Comparison of ENCODE assay signal across 16 mouse cellular contexts in genomic region chr6:76468194-76468593, GRCm38 (mm10). TPM values are rescaled to one million over a fixed set of nuclear protein-coding genes. Genes with fewer than 3 reads are reported as not detected.
DNase-seq lines count a peak whose midpoint lies in the region; ATAC-seq lines count a peak whose summit lies in the region.
"Had no signal": no experiment of that assay in that cellular context is flagged by ENCODE, and none has a peak within 500 bp of the region (broad histone marks: within the 10 kb centered on the region; RNA-seq: fewer than 3 reads in every experiment).

No protein-coding gene starts in this region.

- peak; percentile 54 for ATAC-seq in hindbrain, embryonic 16.5 days
- ATAC-seq in hindbrain, embryonic 11.5 days (ENCODE audit: low FRiP score) = no peak
- ATAC-seq in midbrain, embryonic 14.5 days (ENCODE audit: low FRiP score, low TSS enrichment) = peak; percentile 57
- no peak for ATAC-seq in intestine, embryonic 16.5 days

- DNase-seq in hindbrain, embryonic 11.5 days (ENCODE audit: low spot score) = no peak
- peak; percentile 76 for DNase-seq in midbrain, embryonic 14.5 days
- no peak for DNase-seq in midbrain, embryonic 10.5 days (ENCODE audit: low spot score)
- DNase-seq in kidney, postnatal 10 days = peak; percentile 4
- DNase-seq in thymus, postnatal 25 days = no peak
- DNase-seq: adrenal gland, postnatal 10 days; gastrocnemius, postnatal 14 days; spleen, adult 18-20 months had no signal

- H3K4me3 ChIP-seq in hindbrain, embryonic 16.5 days (ENCODE audit: low read length) = no peak overlapping the region
- no peak overlapping the region for H3K4me3 ChIP-seq in hindbrain, embryonic 11.5 days (ENCODE audit: low read depth, low read length)
- no peak overlapping the region for H3K4me3 ChIP-seq in midbrain, embryonic 14.5 days (replicated peaks; ENCODE audit: low read depth, low read length)
- no peak overlapping the region for H3K4me3 ChIP-seq in midbrain, embryonic 10.5 days
- H3K4me3 ChIP-seq in intestine, embryonic 16.5 days (ENCODE audit: low read length) = no peak overlapping the region
- H3K4me3 ChIP-seq: heart, embryonic 13.5 days; hindbrain, embryonic 13.5 days; lung, embryonic 15.5 days; megakaryocyte, embryonic 14.5 days had no signal

- 26% methylated on average over 2 of the region's 2 CpGs for WGBS in hindbrain, embryonic 16.5 days
- 52% methylated on average over 2 of the region's 2 CpGs for WGBS in hindbrain, embryonic 11.5 days
- WGBS in midbrain, embryonic 14.5 days = 22% methylated on average over 2 of the region's 2 CpGs
- WGBS in midbrain, embryonic 10.5 days = 41% methylated on average over 2 of the region's 2 CpGs
- 35% methylated on average over 2 of the region's 2 CpGs for WGBS in intestine, embryonic 16.5 days

- no peaks in the 10 kb centered on the region for H3K9me3 ChIP-seq in hindbrain, embryonic 16.5 days (ENCODE audit: control insufficient read depth, low read length)
- no peaks in the 10 kb centered on the region for H3K9me3 ChIP-seq in hindbrain, embryonic 11.5 days (ENCODE audit: control insufficient read depth, low read length)
- no peaks in the 10 kb centered on the region for H3K9me3 ChIP-seq in midbrain, embryonic 14.5 days (ENCODE audit: control insufficient read depth, low read length)
- no peaks in the 10 kb centered on the region for H3K9me3 ChIP-seq in midbrain, embryonic 10.5 days (replicated peaks)
- no peaks in the 10 kb centered on the region for H3K9me3 ChIP-seq in intestine, embryonic 16.5 days (ENCODE audit: control insufficient read depth, low read length)
- H3K9me3 ChIP-seq: heart, embryonic 13.5 days; hindbrain, embryonic 13.5 days; lung, embryonic 15.5 days; megakaryocyte, embryonic 14.5 days had no signal

- no peaks in the 10 kb centered on the region for H3K27me3 ChIP-seq in hindbrain, embryonic 16.5 days (replicated peaks; ENCODE audit: control insufficient read depth, insufficient read depth, low read length)
- no peaks in the 10 kb centered on the region for H3K27me3 ChIP-seq in hindbrain, embryonic 11.5 days (ENCODE audit: control insufficient read depth, insufficient read depth, low read length)
- H3K27me3 ChIP-seq in midbrain, embryonic 14.5 days (ENCODE audit: control insufficient read depth, insufficient read depth, low read length) = no peaks in the 10 kb centered on the region
- no peaks in the 10 kb centered on the region for H3K27me3 ChIP-seq in midbrain, embryonic 10.5 days (ENCODE audit: low read depth, poor library complexity, severe bottlenecking)
- H3K27me3 ChIP-seq in intestine, embryonic 16.5 days (replicated peaks; ENCODE audit: control insufficient read depth, insufficient read depth, low read length) = no peaks in the 10 kb centered on the region
- H3K27me3 ChIP-seq: heart, embryonic 13.5 days; hindbrain, embryonic 13.5 days; lung, embryonic 15.5 days; megakaryocyte, embryonic 14.5 days had no signal

- H3K4me1 ChIP-seq in hindbrain, embryonic 16.5 days (ENCODE audit: control insufficient read depth, insufficient read depth, low read depth, low read length) = no peaks in the 10 kb centered on the region
- H3K4me1 ChIP-seq in hindbrain, embryonic 11.5 days (replicated peaks; ENCODE audit: control insufficient read depth, insufficient read depth, low read length) = no peaks in the 10 kb centered on the region
- no peaks in the 10 kb centered on the region for H3K4me1 ChIP-seq in midbrain, embryonic 14.5 days (ENCODE audit: control insufficient read depth, insufficient read depth, low read length)
- no peaks in the 10 kb centered on the region for H3K4me1 ChIP-seq in midbrain, embryonic 10.5 days
- no peaks in the 10 kb centered on the region for H3K4me1 ChIP-seq in intestine, embryonic 16.5 days (ENCODE audit: control insufficient read depth, insufficient read depth, low read length)
- H3K4me1 ChIP-seq: heart, embryonic 13.5 days; hindbrain, embryonic 13.5 days; lung, embryonic 15.5 days; megakaryocyte, embryonic 14.5 days had no signal

- no peak overlapping the region for H3K27ac ChIP-seq in hindbrain, embryonic 16.5 days (ENCODE audit: low read depth, low read length)
- H3K27ac ChIP-seq in hindbrain, embryonic 11.5 days (ENCODE audit: low read depth, low read length) = no peak overlapping the region
- no peak overlapping the region for H3K27ac ChIP-seq in midbrain, embryonic 14.5 days (replicated peaks; ENCODE audit: low read depth, low read length)
- H3K27ac ChIP-seq in midbrain, embryonic 10.5 days (replicated peaks) = no peak overlapping the region
- H3K27ac ChIP-seq in intestine, embryonic 16.5 days (ENCODE audit: low read length) = no peak overlapping the region
- H3K27ac ChIP-seq: heart, embryonic 13.5 days; hindbrain, embryonic 13.5 days; lung, embryonic 15.5 days; stomach, postnatal 0 days had no signal

- H3K9ac ChIP-seq in hindbrain, embryonic 16.5 days (ENCODE audit: low read depth, low read length) = no peak overlapping the region
- no peak overlapping the region for H3K9ac ChIP-seq in hindbrain, embryonic 11.5 days (ENCODE audit: low read depth, low read length)
- no peak overlapping the region for H3K9ac ChIP-seq in midbrain, embryonic 14.5 days (replicated peaks; ENCODE audit: low read length)
- H3K9ac ChIP-seq in intestine, embryonic 16.5 days (ENCODE audit: low read depth, low read length) = no peak overlapping the region
- H3K9ac ChIP-seq: heart, embryonic 13.5 days; hindbrain, embryonic 13.5 days; lung, embryonic 15.5 days had no signal

- H3K36me3 ChIP-seq in hindbrain, embryonic 16.5 days (ENCODE audit: control insufficient read depth, insufficient read depth, low read length) = no peaks in the 10 kb centered on the region
- no peaks in the 10 kb centered on the region for H3K36me3 ChIP-seq in hindbrain, embryonic 11.5 days (ENCODE audit: control insufficient read depth, insufficient read depth, low read length)
- no peaks in the 10 kb centered on the region for H3K36me3 ChIP-seq in midbrain, embryonic 14.5 days (ENCODE audit: control insufficient read depth, insufficient read depth, low read length)
- H3K36me3 ChIP-seq in midbrain, embryonic 10.5 days = no peaks in the 10 kb centered on the region
- H3K36me3 ChIP-seq in intestine, embryonic 16.5 days (ENCODE audit: control insufficient read depth, insufficient read depth, low read length) = no peaks in the 10 kb centered on the region
- H3K36me3 ChIP-seq: heart, embryonic 13.5 days; hindbrain, embryonic 13.5 days; lung, embryonic 15.5 days had no signal

- H3K4me2 ChIP-seq in hindbrain, embryonic 16.5 days (ENCODE audit: low read length) = no peak overlapping the region
- H3K4me2 ChIP-seq in hindbrain, embryonic 11.5 days (replicated peaks; ENCODE audit: low read depth, low read length) = no peak overlapping the region
- no peak overlapping the region for H3K4me2 ChIP-seq in midbrain, embryonic 14.5 days (ENCODE audit: low read length)
- no peak overlapping the region for H3K4me2 ChIP-seq in intestine, embryonic 16.5 days (ENCODE audit: low read depth, low read length)
- H3K4me2 ChIP-seq: heart, embryonic 13.5 days; hindbrain, embryonic 13.5 days; lung, embryonic 15.5 days had no signal

RNA-seq across cellular contexts. Expression of gene Gm9008, which starts 29.4 kb away (rescaled TPM):
- polyA plus RNA-seq in hindbrain, embryonic 16.5 days (2015; fragmentation: Nextera tagmentation; extraction: Ambion mirVana) = 0.10 and 0.15 TPM in 2 replicates
- 0.22 TPM in 1 of 2 replicates, not detected in the other for polyA plus RNA-seq in hindbrain, embryonic 11.5 days (2014; fragmentation: Nextera tagmentation; extraction: Ambion mirVana)
- polyA plus RNA-seq in midbrain, embryonic 14.5 days (2014; fragmentation: Nextera tagmentation; extraction: Ambion mirVana) = 0.09 TPM in 1 of 2 replicates, not detected in the other
- polyA plus RNA-seq in midbrain, embryonic 10.5 days (2016; fragmentation: Nextera tagmentation; extraction: Ambion mirVana) = 0.19 and 0.33 TPM in 2 replicates
- 0.15 and 0.27 TPM in 2 replicates for polyA plus RNA-seq in intestine, embryonic 16.5 days (2015; fragmentation: Nextera tagmentation; extraction: Ambion mirVana)
- polyA plus RNA-seq: liver, adult 2 months had no signal

Comparison
In these comparisons a context has a peak if more than half of its experiments do, and no peak if none do; other contexts are left out.
1. ATAC-seq: peak in hindbrain, embryonic 16.5 days (single experiment) and midbrain, embryonic 14.5 days (single experiment); none in hindbrain, embryonic 11.5 days (single experiment) and intestine, embryonic 16.5 days (single experiment).
2. DNase-seq: peak in midbrain, embryonic 14.5 days (single experiment) and kidney, postnatal 10 days (single experiment); none in hindbrain, embryonic 11.5 days (single experiment), midbrain, embryonic 10.5 days (single experiment) and thymus, postnatal 25 days (single experiment).